Mouse (Mus musculus): Measurements from ENCODE around the gene Acad10.
A peak's percentile ranks its signal among the peaks of the same experiment; 100 is the strongest.
"Not testable (repeated sequence)": the region's sequence is repeated elsewhere in the genome, so short reads cannot be mapped to it uniquely, and the experiment has no call there.

Gene Acad10

DNA sequence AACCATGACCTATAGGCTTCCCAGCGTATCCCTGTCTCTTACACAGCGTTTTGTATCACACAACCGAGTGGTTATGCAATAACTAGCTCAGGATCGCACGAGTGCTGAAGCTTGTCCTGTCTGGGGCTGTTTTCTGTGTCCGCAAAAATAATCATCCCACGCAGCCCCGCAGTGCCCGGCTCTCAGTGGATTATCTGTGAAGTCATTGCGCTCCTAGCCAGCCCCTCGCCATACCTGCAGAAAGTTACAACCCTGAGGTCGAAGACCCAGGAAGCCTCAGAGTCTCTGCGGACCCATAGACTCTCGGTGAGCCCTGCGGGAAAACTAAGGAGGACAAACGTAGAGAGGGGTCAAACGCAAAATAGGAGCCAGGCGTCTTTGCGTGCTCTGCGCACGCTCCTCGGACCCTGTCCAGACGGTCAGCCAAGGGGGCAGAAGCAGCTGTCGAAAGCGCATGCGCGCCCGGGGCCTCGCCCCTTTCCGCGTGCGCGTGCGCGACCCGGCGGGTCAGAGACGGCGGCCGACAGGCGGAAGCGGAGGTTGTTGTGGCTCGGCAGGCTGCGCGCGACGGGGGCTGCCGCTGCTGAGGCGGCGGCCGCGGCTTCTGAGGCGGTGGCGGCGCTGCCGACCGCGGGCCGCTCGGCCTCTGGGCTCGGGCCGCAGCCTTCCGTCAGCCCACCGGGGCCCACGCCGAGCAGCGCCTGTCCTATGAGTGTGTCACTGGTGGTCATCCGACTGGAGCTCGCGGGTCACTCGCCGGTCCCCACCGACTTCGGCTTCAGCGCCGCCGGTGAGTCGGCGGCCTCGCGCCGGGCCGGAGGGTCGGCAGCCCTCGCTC is at the start of gene Acad10, which contains the start of gene Brap:
Gene Acad10, minus strand, starts transcription at position 456 of the 838 bp plus-strand sequence.
Gene Brap, plus strand, starts transcription at position 505 of the 838 bp plus-strand sequence.
- peak; percentile 90 to 92 for DNase-seq (ENCODE audit: low spot score in 2 of 2)

DNA sequence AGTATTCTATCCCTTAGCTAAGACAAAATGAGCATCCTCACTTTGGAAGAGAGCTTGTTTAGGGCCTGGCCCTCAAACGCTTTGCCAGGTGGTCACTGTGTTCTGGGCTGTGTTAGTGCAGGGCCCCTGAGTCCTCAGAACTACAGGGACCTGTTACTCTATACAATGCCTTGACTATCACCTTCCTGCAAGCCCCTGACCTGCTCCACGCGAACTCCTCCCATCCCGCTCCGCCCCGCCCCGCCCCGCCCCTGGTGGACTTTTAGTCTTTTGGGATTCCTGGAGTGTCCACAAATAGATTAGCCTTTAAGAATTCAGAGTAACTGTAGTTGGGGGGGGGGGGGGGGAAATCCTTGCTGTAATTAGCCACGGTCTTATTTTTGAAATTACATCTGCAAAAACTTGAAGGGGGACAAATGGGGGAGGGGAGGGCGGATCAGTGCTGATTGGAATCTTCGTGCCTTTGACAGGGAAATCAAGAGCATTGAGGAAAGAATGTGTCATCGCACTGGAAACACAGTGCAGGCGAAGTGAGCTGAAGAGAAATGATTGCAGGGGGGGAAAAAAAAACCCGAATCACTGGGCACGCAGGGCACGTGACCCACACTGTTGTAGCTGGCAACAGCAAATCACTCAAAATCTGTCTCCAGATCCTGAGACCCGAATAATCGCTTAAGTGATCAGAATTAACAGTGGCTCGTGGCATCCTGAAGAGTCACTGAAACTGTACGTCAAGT is 44.4 kb upstream of the Acad10 start:
- no peak for DNase-seq (ENCODE audit: low spot score in 2 of 2)

DNA sequence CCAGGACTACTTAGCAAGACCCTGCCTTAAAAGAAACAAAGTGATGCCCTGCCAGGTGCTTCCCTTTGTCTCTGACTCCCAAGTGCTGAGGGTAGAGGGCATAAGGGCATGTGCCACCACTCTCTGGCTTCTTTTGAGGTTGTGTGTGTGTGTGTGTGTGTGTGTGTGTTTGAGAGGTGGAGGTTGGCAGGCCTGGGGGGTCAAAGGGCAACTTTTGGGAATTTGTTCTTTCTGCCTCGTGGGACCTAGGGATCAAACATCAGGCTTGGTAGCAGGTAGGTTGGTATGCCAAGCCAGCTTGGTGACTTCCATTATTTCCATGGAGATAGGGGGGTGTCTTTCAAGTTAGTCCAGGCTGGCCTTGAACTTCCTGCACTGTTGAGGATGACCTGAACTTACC is 43.0 kb upstream of the Acad10 start:
- no peak for DNase-seq (ENCODE audit: low spot score in 2 of 2)

DNA sequence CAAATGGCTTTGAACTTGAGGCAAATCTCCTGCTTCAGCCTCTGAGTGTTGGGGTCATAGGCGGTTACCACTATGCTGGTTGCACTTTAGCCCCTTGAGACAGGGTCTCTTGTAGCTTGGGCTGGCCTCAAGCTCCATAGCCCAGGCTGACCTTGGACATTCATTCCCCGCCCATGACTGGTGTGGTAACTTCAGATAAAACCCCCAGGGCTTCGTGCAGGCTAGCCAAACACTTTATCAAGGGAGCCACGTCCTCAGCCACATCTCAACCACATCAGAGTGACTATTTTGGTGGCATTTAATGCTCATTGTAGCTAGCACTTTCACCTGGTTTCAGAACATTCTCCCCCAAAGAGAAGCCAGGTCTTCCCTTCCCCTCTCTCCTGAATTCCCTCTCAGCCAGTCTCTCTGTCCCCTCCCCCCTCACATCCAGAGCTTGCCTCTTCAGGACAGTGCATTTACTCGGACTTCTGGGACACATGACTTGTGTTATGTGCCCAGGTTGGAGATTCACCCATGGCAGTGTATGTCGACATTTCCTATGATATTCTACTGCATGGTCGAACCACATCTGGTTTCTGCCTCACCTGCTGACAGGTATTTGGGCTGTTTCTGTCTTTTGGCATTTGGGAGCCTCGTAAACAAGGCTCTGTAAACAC is 40.9 kb upstream of the Acad10 start:
- no peak for DNase-seq (ENCODE audit: low spot score in 2 of 2)

DNA sequence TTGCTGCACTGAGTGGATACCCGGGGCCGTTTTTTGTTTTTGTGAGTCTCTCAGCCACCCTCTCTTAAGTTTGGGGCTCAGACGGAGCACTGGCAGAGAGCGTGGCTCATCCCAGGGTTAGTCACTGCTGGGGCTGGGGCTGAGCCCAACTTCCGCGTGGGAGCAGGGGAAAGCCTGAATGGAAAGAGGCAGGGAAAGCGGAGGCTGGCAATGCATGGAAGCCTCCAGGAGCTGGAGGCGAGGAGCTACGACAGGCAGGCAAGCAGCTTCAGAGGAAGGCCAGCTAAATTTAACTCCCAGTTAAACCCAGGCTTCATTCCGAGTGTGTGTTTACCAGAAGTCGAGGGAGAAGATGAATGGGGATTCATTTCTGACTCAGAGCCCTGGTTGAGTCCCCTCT is 40.2 kb upstream of the Acad10 start:
- no peak for DNase-seq (ENCODE audit: low spot score in 2 of 2)

DNA sequence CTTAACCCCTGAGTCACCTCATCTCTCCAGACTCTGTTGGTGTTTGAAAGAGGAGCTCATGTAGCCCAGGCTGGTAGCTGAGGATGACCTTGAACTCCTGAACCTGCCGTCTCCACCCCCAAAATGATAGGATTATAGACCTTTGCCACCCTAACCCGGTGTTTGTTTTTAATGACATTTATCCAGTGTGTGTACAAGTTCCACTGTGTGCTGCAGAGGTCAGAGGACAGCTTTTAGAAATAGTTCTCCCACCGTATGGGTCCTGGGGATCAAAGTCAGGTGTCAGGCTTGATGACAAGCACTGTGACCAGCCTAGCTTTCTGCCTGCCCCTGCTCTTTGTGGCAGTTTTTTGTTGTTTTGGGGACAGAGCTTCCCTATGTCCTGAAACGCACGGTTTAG is 39.6 kb upstream of the Acad10 start:
- DNase-seq (ENCODE audit: low spot score in 2 of 2) = no peak

DNA sequence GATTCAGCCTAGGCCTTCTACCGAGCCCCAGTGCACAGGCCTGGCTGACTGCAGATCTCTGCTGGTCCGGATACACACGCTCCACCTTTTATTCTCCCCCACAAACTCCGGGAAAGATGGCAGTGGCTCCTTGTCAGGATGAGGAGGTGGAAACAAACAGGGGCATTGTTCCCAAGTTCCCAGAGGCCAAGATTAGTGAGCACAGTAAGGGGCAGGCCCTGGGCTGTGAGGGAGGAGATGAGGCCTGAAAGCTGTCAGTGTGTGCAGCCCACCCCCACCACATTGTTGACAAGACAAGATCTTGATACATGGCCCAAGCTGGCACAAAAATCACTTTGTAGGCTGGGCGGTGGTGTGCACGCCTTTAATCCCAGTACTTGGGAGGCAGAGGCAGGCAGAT is 36.4 kb upstream of the Acad10 start:
- no peak for DNase-seq (ENCODE audit: low spot score in 2 of 2)

DNA sequence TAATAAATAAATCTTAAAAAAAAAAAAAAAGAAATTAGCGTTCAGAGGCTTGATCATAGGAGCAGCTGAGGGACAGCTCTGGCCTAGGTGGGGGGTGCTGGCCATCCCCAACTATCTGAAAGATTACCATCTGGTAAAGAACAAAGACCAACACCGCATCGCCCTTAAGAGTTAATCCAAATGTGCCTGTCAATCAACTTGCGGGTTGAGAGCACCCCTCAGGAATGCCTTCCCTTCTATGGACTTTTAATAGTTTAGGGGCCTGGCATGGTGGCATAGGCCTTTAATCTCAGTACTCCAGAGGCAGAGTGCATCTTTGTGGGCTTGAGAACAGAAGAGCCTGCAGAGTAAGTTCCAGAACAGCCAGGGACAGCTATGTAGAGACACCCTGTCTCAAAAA is 32.6 kb upstream of the Acad10 start:
- no peak for DNase-seq (ENCODE audit: low spot score in 2 of 2)

DNA sequence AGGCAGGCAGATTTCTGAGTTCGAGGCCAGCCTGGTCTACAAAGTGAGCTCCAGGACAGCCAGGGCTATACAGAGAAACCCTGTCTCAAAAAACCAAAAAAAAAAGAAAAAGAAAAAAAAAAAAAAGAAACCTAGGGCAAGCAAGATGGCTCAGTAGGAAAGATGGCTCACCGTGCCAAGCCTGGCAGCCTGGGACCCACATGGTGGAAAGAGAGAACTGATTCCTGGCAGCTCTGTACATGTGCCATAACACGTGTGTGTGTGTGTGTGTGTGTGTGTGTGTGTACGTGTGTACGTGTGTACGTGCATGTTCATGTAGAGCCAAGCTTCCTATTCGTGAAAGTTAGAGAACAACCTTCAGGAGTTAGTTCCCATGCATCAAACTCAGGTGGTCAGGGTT is 31.1 kb upstream of the Acad10 start:
- DNase-seq (ENCODE audit: low spot score in 2 of 2) = not testable (repeated sequence)

DNA sequence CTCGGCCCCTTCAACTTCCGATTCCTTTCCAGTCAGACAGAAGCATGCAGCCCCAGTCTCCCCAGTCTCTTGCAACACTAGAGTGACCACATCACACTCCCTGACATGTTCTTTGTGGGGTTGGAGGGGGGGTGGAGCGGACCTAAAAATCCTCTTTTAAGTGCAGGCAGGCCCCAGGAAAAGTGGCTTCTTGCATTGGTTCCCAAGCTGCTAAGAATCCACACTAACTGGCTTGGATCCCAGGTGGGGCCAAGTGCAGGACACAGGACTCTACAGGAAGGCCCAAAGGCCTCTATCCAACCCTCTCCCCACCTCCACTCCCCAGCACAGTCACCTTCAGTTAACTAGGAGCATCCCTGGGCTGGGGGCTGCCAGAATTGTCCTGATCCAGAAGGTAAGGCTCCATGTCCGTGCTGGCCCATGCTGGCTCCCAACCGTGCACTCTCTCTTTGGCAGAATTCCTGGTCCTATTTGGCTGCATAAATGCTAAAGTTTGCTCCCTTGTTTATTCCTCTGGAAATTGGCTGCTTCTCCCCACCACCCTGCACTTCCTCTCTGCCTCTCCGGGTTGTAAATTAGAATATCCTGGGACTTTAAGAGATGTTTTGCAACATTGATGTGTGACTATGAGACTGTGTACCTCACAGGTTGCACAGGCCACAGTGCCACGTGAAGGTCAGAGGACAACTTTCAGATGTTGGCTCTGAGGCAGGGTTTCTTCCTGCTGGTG is 30.3 kb upstream of the Acad10 start:
- DNase-seq (ENCODE audit: low spot score in 2 of 2) = no peak

DNA sequence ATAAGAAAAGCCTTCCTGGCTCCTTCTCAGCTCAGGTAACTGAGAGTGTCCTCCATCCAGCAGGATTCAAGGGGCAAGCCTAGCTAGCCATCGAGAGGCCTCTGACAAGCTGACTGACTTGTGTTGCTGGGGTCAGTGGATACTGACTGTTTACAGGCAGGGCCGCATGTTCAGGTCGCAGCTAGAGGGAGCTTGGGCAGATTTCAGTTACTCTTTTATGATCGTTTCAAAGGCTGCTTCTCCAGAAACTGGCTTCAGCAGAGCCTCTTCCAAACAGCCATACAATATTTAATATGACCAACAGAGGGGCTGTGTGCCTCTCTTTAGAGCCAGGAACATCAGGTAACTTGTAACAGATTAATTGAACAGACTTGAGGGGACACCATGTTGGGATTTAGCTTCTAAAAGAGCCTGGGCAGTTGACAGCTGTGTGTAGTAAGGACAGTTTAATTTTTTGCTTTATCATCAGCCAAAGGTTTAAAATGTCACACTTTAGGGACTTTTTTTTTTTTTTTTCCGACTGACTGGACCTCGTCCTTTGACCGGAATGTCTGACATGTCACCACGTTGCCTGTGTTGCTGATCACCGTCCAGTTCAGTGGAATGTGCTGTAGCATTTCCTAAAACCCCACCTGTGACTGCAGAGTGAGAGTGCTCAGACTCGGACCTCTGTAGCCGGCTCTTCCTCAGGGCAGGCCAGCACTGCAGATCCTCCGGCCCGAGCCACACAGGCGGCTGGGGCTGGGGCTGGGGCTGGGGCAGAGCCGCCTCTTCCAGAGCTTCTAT is 26.0 kb upstream of the Acad10 start:
- DNase-seq (ENCODE audit: low spot score in 2 of 2) = no peak

DNA sequence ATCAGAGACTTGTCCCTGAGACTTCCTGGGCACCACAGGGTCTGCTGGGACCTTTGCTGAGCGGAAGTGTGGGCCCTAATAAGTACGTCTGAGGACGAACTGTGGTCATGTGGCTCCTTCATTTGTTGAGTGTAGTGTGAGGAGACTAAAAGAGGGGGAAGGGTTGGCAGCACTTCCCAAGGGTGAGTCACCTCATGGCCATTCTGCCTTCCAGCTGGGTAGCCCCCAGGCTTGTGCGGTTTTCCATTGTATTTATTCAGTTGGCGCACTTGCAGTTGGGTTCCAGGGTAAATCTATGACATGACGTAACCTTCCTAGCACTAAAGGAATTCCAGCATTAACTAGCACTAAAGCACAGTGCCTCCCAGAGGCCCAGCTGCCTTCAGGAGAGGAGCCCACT is 25.2 kb upstream of the Acad10 start:
- DNase-seq (ENCODE audit: low spot score in 2 of 2) = no peak

DNA sequence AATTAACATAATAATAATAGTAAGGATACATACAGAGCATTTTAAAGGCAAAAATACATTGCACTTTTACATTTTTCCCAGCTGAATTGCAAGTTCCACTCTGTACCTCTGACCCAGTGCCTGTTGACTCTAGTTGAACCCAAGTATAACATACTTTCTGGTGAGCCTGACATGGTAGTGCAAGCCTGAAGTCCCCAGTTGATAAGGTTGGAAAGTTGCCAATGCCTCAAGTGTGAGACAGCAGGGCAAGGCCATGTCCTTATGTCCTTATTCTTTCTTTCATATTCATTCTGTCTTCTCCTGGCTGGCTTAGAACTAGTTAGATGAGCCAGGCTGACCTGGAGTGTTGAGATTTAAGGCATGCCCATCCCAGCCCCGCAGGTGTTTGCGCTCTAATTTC is 21.9 kb upstream of the Acad10 start:
- no peak for DNase-seq (ENCODE audit: low spot score in 2 of 2)

DNA sequence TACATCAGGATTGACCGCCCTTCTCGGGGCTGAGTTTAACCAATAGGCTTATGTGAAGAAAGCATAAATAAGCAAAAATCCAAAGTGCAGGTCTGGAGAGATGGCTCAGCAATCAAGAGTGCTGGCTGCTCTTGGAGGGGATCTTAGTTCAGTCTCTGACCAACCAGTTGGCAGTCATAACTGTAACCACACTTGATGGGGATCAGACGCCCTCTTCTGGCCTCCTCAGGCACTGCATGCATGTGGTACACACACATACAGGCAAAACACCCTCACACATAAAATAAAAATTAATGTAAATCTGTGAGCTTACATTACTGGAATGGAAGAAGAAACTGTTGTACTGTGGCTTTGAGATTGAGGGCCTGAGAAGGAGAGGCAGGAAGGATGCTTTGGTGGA is 10.1 kb upstream of the Acad10 start:
- peak; percentile 37 to 46 for DNase-seq (ENCODE audit: low spot score in 2 of 2)

DNA sequence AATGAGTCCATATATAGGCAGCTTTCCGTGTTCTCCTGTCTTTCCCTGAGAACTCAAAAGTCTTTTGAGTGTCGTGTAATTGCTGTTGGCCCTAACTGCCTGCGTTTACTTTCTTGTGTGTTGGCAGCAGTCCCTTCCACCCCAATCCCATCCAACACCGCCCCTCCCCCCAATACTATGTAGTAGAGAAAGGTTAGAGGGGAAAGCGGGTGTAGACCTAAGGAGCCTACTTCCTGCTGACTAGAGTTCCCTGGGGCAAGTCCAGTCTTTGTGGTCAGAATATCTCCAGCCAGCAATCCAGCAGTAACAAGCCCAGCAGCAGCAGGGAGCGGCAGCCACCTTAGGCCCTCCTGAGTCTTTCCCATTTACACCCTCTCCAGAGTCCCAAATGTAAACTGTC is 8.1 kb upstream of the Acad10 start:
- DNase-seq (ENCODE audit: low spot score in 2 of 2) = no peak

DNA sequence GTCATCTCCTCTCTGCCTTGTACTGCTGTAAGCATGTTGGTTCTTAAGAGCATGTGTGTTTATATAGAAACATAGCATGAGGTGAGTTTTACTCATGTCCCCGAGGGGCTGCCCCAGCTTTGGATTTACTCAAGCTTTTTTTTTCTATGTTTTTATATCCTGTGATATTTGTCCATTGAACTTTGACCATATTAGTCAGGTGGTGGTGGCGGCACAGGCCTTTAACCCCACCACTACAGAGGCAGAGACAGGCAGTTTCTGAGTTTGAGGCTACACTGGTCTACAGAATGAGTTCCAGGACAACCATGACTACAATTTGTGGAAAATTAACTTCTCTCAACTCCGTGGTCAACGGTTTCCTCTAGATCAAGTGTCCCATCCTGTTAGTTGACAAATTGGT is 6.8 kb upstream of the Acad10 start:
- no peak for DNase-seq (ENCODE audit: low spot score in 2 of 2)

DNA sequence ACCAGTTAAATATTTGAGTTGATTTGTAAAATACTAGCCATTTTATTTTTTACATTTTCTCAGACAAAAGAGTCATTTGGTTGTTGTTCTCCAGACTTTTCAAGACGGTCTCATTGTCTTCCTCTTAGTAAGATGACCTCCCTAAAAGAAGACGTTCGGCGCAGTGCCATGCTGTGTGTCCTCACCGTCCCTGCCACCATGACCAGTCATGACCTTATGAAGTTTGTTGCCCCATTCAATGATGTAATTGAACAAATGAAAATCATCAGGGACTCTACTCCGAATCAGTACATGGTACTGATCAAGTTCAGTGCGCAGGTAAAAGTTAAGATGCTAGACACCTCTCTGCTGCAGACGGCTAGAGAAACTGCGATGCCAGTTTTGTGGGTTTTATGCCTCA is 4.7 kb upstream of the Acad10 start:
- no peak for DNase-seq (ENCODE audit: low spot score in 2 of 2)

DNA sequence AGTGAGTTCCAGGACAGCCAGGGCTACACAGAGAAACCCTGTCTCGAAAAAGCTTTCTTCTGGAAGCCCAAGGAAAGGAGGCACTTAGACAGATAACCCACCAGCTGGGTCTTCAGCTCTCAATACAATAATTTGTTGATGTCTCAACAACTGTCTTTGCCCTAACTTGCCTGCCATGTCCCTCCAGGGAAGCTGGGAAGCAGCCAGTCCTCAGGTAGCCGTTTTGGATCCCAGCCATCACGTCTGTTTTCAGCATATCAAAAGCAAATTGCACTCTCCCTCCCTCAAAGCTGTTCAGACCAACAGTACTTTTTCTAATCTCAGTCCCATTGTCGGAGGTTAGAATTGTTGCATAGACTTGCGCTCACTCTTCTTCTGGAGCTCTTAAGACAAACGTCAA is 3.8 kb upstream of the Acad10 start:
- DNase-seq (ENCODE audit: low spot score in 2 of 2) = no peak

DNA sequence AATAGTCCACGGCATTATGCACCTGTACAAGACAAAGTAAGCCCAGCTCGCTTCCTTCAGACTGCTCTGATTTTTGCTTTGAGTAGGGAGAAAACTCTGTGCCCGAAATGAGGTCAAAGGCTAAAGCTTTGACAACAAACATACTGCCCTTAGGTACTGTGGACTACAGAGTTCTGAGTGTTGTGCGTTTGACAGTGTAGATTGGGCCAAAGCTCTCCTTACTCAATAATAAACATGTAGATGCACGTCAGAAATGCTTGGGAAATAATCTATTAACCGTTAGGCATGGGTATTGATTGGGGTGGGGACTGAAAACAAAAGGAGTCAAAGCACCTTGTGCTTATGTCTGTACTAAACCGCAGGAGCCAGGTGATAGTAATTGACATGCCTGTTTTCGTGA is 3.1 kb upstream of the Acad10 start:
- DNase-seq (ENCODE audit: low spot score in 2 of 2) = no peak

DNA sequence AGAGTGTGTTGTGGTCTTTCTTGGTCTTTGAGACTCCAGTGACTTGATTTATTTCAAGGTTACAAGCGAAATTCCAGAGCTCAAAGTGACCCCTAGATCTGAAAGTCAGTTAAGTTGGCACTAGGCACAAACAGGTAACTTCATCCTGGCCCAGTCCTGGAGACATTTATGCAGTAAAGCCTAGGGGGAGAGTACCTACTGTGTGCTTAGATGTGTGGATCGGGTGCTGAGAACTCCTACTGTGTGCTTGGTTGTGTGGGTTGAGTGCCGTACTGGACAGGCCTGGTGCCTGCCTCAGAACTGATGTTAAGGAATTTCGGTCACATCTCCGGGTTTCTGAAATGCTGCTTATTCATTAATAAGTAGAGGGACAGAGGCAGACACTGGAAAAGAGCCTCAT is 1.2 kb upstream of the Acad10 start:
- DNase-seq (ENCODE audit: low spot score in 2 of 2) = no peak

DNA sequence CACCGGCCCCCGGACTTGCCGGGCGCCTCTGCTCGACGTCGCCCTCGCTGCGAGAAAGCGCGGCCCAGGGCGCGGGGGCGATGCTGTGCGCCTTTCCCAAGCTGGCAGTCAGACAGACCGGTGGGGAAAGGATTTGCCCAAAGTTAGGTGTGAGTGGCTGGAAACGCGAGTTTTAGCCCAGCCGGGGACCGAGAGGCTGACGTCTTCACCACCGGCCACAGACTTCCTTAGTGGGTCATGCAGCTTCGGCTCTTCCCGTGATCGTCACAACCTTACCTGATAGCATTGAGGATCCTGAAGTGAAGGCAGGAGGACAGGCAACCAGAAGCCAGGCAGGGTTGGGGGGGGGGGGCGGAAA is 562 bp upstream of the Acad10 start:
- peak; percentile 33 to 36 for DNase-seq (ENCODE audit: low spot score in 2 of 2)

Data from natural killer cell, adult 2 months (primary cell).